Mouse (Mus musculus) layer of hippocampus, postnatal 25 days (tissue): ENCODE measurements around the gene Yars2. TPM values are rescaled to one million over a fixed set of nuclear protein-coding genes. Genes with fewer than 3 reads are reported as not detected.

Experiments used
- total RNA-seq, 2 experiments: library from RNA; stranded (reverse); gene quantifications; 2 replicates each; pipeline ENCODE4 v1.2.3; 2021

The Yars2 gene
- total RNA-seq, 2 experiments from 2014 or later: 22.6 to 22.7 TPM

Other genes starting within 250 kb of the Yars2 start
- 10 to 100 TPM; 43.7 to 44.9 TPM for gene Pkp2, start 89.6 kb upstream of the Yars2 start, total RNA-seq
- 100 to 1,000 TPM; 189 to 190 TPM for gene Dnm1l, start 56.0 kb downstream of the Yars2 start, total RNA-seq